Mouse (Mus musculus) right cerebral cortex, postnatal 10 days (tissue): ENCODE results near the gene Gtf3c5.

Source experiments
- DNase-seq, 2 experiments: peaks; one replicate each; pipeline ENCODE4 v3.0.0; 2021; ENCODE audit warnings: low spot score in 2 of 2

Gene Gtf3c5

DNA sequence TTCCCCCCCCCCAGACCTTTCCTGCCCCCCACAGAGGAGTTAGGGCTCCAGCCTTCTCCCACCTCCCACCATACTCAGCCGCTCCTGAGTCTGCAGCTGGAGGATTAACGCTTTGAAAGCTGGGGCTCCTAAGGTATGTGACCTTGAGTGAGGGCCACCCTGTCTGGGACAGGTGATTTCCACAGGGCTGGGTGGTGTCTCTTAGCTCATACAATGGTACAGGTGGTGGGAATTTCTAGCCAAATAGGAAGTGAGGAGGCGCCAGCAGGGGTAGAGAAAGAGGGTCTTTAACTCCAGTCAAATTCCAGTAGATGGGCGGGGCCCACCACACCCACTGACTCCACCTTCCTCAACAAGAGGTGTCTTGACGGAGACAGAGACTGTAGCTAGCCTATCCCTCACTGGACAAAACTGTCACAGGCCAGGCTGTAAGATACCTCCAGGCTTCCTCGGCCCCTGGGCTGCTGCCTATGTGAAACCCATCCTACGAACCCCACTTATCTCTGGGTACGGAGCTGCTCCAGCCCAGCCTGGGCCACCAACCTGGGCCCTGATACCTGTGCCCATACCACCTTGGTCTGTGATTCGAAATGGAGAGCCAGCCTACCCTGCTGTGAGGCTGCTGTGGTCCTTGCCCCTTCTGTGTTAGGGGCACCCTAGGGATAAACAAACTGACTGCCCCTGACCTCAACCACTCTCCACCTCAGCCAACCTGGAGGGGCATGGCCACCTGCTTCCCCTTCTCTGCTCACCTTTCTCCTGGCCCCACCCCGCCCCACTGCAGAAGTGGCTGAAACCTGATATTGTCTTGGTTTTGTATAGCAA is 24.0 kb upstream of the Gtf3c5 start:
- no peak for DNase-seq

GRCm38 (mm10) chr2:28606601-28607340 is 23.2 kb upstream of the Gtf3c5 start:
- DNase-seq: no peak

GRCm38 (mm10) chr2:28605789-28606541 is 22.4 kb upstream of the Gtf3c5 start:
- no peak for DNase-seq

DNA sequence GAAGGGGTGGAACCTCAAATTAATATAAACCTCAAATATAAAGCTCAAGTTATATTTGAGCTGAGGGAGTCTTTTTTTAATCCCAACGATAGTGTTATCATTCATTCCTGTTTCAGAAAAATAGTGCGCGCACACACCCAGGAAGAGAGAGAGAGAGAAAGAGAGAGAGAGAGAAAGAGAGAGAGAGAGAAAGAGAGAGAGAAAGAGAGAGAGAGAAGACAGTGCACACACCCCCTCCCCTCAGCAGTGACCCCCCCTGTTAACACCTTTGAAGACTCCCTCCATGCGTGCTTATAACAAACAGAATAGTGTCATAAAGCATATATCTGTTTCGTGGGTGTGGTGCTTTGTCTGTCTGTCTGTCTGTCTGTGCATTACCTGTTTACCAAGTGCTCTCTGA is 20.0 kb upstream of the Gtf3c5 start:
- no peak for DNase-seq

DNA sequence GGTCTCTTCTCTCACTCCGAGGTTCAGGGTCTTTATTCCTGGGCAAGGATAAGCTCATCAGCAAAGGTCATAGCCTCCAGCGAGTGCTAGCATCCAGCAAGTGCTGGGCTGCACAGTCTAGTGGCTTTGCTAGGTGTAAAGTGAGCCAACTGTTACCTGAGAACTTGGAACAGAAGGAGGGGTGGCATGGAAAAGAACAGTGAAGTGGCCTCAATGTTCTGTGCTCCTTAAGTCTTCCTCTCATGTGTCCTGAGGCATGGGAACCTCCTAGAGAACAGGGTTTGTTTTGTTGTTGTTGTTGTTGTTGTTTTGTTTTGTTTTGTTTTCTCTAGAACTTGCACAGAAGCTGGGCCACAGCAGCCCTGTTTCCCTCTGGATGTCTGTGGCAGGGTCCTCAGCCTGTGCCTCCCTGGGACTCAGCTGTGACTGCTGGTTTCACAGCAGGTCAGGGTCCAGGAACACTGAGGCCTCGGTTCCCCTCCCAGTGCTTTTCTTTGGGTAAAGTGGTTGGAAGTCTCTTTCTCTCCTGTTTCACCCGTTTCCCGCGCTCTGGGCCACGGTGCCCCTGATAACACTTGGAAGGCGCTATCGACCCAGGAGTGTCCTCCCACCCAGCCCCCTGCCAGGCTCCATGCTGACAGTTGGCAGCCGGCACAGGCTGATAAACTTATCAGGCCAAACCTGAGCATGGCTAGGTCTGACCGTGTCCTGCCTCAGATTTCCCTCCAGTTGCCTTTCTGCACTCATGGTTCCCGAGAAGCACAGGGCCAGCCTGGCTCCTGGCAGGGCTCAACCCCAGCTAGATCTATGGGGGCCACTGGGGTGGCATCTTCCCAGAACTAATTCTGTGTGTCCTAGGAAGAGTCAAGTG is 18.4 kb upstream of the Gtf3c5 start:
- DNase-seq: no peak

GRCm38 (mm10) chr2:28599569-28599900 is 16.0 kb upstream of the Gtf3c5 start:
- DNase-seq: no peak

GRCm38 (mm10) chr2:28598692-28599568 is 15.4 kb upstream of the Gtf3c5 start:
- no peak for DNase-seq

GRCm38 (mm10) chr2:28597733-28598547 is 14.4 kb upstream of the Gtf3c5 start:
- no peak for DNase-seq

DNA sequence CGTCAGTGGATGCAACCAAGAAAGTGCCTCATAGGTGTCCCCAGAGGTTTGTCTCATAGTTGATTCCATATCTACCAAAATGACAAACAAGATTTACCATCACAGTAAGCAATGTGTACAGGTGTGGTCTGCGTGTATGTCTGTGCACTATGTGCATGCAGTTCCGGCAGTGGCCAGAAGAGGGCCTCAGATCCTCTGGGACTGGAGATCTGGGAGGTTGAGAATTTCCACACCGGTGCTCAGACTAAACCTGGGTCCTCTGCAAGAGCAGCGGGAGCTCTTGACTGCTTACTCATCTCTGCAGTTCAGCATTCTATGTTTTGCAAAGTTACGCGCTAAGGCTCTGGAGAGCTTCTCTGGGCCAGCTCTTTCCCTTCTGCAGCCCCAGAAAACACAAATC is 13.4 kb upstream of the Gtf3c5 start:
- no peak for DNase-seq

DNA sequence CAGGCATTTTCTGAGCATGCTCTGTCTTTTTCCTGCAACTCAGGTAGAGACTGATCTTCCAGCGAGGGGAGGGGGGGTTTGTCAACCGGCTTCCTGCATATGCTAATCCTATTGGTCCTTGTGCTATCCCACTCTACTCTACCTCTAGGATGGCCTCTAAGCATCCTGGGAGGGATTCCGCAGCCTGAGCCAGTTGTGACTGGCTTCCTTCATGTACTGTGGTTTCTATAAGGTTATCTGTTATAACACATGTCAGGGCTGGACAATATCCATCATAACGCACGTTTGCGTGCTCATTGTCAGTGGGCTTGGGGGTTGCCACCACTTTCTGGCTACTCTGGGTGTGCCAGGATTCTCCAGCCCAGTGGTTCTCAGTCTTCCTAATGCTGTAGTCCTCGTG is 12.5 kb upstream of the Gtf3c5 start:
- DNase-seq: no peak

GRCm38 (mm10) chr2:28592809-28593208 is 9.3 kb upstream of the Gtf3c5 start:
- peak in 1 of 2 experiments; percentile 56 for DNase-seq

- DNase-seq: no peak
Measured at GRCm38 (mm10) chr2:28591479-28591878, 7.9 kb upstream of the Gtf3c5 start.

DNA sequence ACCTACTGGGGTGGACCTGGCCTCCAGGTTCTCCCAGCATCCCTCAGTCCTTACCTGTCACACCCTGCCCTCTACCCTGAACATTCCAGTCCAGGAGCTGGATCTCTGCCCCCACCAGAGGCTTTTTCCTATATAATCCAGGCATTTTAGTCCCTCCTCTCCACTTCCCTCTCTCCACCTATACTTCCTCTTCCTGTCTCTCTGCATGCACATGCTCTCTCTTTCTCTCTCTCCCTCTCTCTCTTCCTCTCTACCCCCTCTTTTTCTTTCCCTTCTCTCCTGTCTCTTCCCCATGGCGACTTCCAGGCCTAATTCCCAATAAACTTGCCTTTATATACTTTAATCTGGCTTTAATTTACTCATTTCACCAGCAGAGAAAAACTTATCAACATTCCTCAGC is 5.0 kb upstream of the Gtf3c5 start:
- no peak for DNase-seq

DNA sequence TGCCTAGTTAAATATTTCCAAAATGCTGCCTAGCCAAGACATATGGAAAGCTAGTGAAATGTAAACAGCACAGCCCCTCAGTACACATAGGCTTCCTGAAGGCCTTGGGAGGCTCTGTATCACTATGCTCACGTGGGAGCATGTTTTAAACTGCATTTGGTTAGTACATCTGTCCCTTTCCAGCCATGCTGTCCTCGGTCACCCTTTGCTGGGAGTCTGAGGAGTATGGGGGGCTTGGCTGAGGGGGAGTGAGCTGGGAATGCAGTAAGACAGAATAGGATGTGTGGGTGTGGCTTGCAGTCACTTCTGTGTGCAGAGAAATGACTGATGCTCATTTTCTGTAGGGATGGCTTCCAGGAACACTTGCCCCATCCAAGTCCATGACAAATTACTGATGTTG is 2.2 kb upstream of the Gtf3c5 start:
- DNase-seq: peak in 1 of 2 experiments; percentile 50

- DNase-seq: peak; percentile 82 to 85
Measured at GRCm38 (mm10) chr2:28585043-28585571, 1.6 kb upstream of the Gtf3c5 start.

- peak; percentile 92 to 93 for DNase-seq
Measured at GRCm38 (mm10) chr2:28582647-28583353, 751 bp downstream of the Gtf3c5 start.

DNA sequence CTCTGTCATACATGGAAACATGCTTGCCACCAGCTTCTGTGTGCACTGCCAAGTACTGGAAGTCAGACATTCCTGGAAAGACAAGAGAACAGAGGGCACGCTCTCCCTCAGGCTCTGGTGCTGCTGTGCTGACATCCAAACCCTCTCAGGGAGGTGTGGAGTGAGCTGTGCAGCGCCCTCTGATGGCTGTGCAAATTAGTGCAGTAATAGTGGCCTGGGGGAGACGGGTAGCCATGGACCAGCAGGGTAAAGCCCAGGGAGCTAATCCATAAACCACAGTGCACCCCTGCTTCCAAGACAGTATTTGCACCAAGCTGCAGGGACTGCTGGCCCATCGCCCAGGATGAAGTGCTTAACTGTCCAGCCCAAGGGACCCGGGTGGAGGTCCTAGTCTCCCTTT is 5.5 kb downstream of the Gtf3c5 start:
- DNase-seq: peak in 1 of 2 experiments; percentile 47

GRCm38 (mm10) chr2:28576815-28577214 is 6.7 kb downstream of the Gtf3c5 start:
- no peak for DNase-seq

DNA sequence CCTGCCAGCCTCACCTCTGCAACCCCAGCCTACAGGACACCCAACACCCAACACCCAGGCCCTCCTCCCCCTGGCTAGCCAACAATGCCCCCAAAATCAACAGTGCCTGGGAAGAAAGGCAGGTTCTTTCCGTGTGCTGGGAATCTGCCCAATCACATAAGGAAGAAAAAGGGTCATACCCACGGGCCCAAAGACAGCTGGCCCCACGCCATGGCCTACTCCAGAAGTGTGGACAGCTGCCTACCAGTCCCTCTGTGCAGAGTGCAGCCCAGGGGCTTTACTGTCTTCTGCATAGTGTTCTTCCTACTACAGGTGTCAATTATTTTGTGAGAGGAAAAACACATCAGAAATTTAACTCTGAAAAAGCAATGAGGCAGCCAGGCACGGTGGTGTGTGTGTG is 8.2 kb downstream of the Gtf3c5 start:
- no peak for DNase-seq
